ENCODE assay signal across 16 mouse cellular contexts in genomic region chr2:29419946-29420345, GRCm38 (mm10).
DNase-seq lines count a peak whose midpoint lies in the region; ATAC-seq and TF ChIP-seq lines count a peak whose summit lies in the region.
"Had no signal": no experiment of that assay in that cellular context is flagged by ENCODE, and none has a peak within 500 bp of the region (broad histone marks: within the 10 kb centered on the region; RNA-seq: fewer than 3 reads in every experiment).

No protein-coding gene starts in this region.

- H3K4me1 ChIP-seq in kidney, adult 2 months (ENCODE audit: control insufficient read depth, insufficient read depth, low read length) = peaks cover 2% of the 10 kb centered on the region; the same call in 1 of the 2 replicates
- no peaks in the 10 kb centered on the region for H3K4me1 ChIP-seq in lung, postnatal 0 days (ENCODE audit: insufficient read depth, low read depth, low read length)
- H3K4me1 ChIP-seq in forebrain, postnatal 0 days (ENCODE audit: insufficient read depth) = 0 out of 2 replicates have a peak, but pooled peaks cover 2% of the 10 kb centered on the region
- H3K4me1 ChIP-seq in midbrain, embryonic 11.5 days (ENCODE audit: control insufficient read depth, insufficient read depth, low read length) = peaks cover 12% of the 10 kb centered on the region

- no peak for TF ChIP-seq EP300 in lung, postnatal 0 days (IDR thresholded peaks at IDR 0.05)

- no peak for ATAC-seq in lung, postnatal 0 days
- no peak for ATAC-seq in forebrain, postnatal 0 days
- no peak for ATAC-seq in midbrain, embryonic 11.5 days (ENCODE audit: low FRiP score)
- ATAC-seq: midbrain, embryonic 16.5 days had no signal

- no peak overlapping the region for H3K4me2 ChIP-seq in lung, postnatal 0 days (replicated peaks; ENCODE audit: low read depth, low read length)
- no peak overlapping the region for H3K4me2 ChIP-seq in forebrain, postnatal 0 days (ENCODE audit: low read depth)
- H3K4me2 ChIP-seq in midbrain, embryonic 11.5 days = no peak overlapping the region
- H3K4me2 ChIP-seq: embryonic facial prominence, embryonic 15.5 days; heart, embryonic 12.5 days; hindbrain, embryonic 13.5 days; lung, embryonic 14.5 days; neural tube, embryonic 15.5 days; stomach, embryonic 15.5 days had no signal

- WGBS in kidney, adult 2 months = 54% methylated on average over 5 of the region's 5 CpGs
- 56% methylated on average over 5 of the region's 5 CpGs for WGBS in lung, postnatal 0 days
- 86% methylated on average over 5 of the region's 5 CpGs for WGBS in forebrain, postnatal 0 days
- WGBS in midbrain, embryonic 11.5 days = 65% methylated on average over 5 of the region's 5 CpGs

- no peak overlapping the region for H3K27ac ChIP-seq in kidney, adult 2 months (ENCODE audit: insufficient read depth, low read depth, low read length)
- H3K27ac ChIP-seq in lung, postnatal 0 days (ENCODE audit: low read length) = no peak overlapping the region
- H3K27ac ChIP-seq in forebrain, postnatal 0 days (ENCODE audit: low read depth, low read length) = no peak overlapping the region
- H3K27ac ChIP-seq in midbrain, embryonic 11.5 days (ENCODE audit: low read depth, low read length) = no peak overlapping the region
- H3K27ac ChIP-seq: embryonic facial prominence, embryonic 15.5 days; hindbrain, embryonic 13.5 days; limb, embryonic 10.5 days; neural tube, embryonic 15.5 days; stomach, embryonic 15.5 days had no signal

- H3K27me3 ChIP-seq in kidney, adult 2 months (replicated peaks; ENCODE audit: control insufficient read depth, insufficient read depth, low read length) = no peaks in the 10 kb centered on the region
- no peaks in the 10 kb centered on the region for H3K27me3 ChIP-seq in lung, postnatal 0 days (replicated peaks; ENCODE audit: insufficient read depth, low read length)
- H3K27me3 ChIP-seq in forebrain, postnatal 0 days (ENCODE audit: insufficient read depth, low read length) = no peaks in the 10 kb centered on the region
- H3K27me3 ChIP-seq in midbrain, embryonic 11.5 days (ENCODE audit: control insufficient read depth, insufficient read depth, low read length) = no peaks in the 10 kb centered on the region
- H3K27me3 ChIP-seq: embryonic facial prominence, embryonic 15.5 days; heart, embryonic 12.5 days; hindbrain, embryonic 13.5 days; neural tube, embryonic 15.5 days; stomach, embryonic 15.5 days had no signal

- no peak overlapping the region for H3K9ac ChIP-seq in lung, postnatal 0 days (replicated peaks; ENCODE audit: low read depth)
- H3K9ac ChIP-seq in forebrain, postnatal 0 days = no peak overlapping the region
- no peak overlapping the region for H3K9ac ChIP-seq in midbrain, embryonic 11.5 days (ENCODE audit: low read length)
- H3K9ac ChIP-seq: embryonic facial prominence, embryonic 15.5 days; heart, embryonic 12.5 days; hindbrain, embryonic 13.5 days; lung, embryonic 14.5 days; neural tube, embryonic 15.5 days; stomach, embryonic 15.5 days had no signal

- H3K36me3 ChIP-seq in kidney, adult 2 months (ENCODE audit: control insufficient read depth, insufficient read depth, low read length) = no peaks in the 10 kb centered on the region
- H3K36me3 ChIP-seq in lung, postnatal 0 days (ENCODE audit: insufficient read depth, low read length) = no peaks in the 10 kb centered on the region
- no peaks in the 10 kb centered on the region for H3K36me3 ChIP-seq in forebrain, postnatal 0 days (ENCODE audit: insufficient read depth)
- H3K36me3 ChIP-seq in midbrain, embryonic 11.5 days (ENCODE audit: control insufficient read depth, insufficient read depth, low read length) = no peaks in the 10 kb centered on the region
- H3K36me3 ChIP-seq: embryonic facial prominence, embryonic 15.5 days; heart, embryonic 12.5 days; hindbrain, embryonic 13.5 days; limb, embryonic 10.5 days; neural tube, embryonic 15.5 days; stomach, embryonic 15.5 days had no signal

- no peaks in the 10 kb centered on the region for H3K9me3 ChIP-seq in lung, postnatal 0 days (ENCODE audit: low read length)
- no peaks in the 10 kb centered on the region for H3K9me3 ChIP-seq in forebrain, postnatal 0 days (ENCODE audit: low read length)
- H3K9me3 ChIP-seq in midbrain, embryonic 11.5 days (ENCODE audit: control insufficient read depth, low read length) = no peaks in the 10 kb centered on the region
- H3K9me3 ChIP-seq: embryonic facial prominence, embryonic 15.5 days; heart, embryonic 12.5 days; hindbrain, embryonic 13.5 days; limb, embryonic 10.5 days; neural tube, embryonic 15.5 days; stomach, embryonic 15.5 days had no signal

- DNase-seq in 3134 (ENCODE audit: extremely low read depth, insufficient read length, low spot score) (peak; percentile 25), NIH3T3 (ENCODE audit: low read depth) (peak; percentile 54)
- peak; percentile 73 for DNase-seq in kidney, adult 2 months
- peak; percentile 34 for DNase-seq in lung, postnatal 0 days (ENCODE audit: low spot score)
- DNase-seq in cerebellum, postnatal 25 days = no peak
- DNase-seq in forebrain, postnatal 0 days = no peak
- DNase-seq in midbrain, embryonic 11.5 days (ENCODE audit: low spot score, missing footprints) = no peak
- DNase-seq: cerebellum, postnatal 10 days; lung, embryonic 14.5 days had no signal

- TF ChIP-seq POLR2A in kidney, adult 2 months (IDR thresholded peaks at IDR 0.05; ENCODE audit: low read depth, low read length) = no peak

- peak; percentile 65 for TF ChIP-seq CTCF in kidney, adult 2 months (conservative IDR thresholded peaks at IDR 0.05; ENCODE audit: insufficient read depth, insufficient read length, low read depth, low read length)
- TF ChIP-seq CTCF in lung, postnatal 0 days (IDR thresholded peaks at IDR 0.05) = peak; percentile 30; the same call in 1 of the 2 replicates
- TF ChIP-seq CTCF in forebrain, postnatal 0 days (IDR thresholded peaks at IDR 0.05; ENCODE audit: low read depth) = no peak

- H3K4me3 ChIP-seq in kidney, adult 2 months (ENCODE audit: insufficient read depth, low read depth, low read length) = no peak overlapping the region
- no peak overlapping the region for H3K4me3 ChIP-seq in lung, postnatal 0 days (ENCODE audit: low read depth, low read length)
- H3K4me3 ChIP-seq in forebrain, postnatal 0 days (ENCODE audit: low read depth, low read length) = no peak overlapping the region
- H3K4me3 ChIP-seq in midbrain, embryonic 11.5 days (ENCODE audit: low read depth, low read length) = no peak overlapping the region
- H3K4me3 ChIP-seq: embryonic facial prominence, embryonic 15.5 days; heart, embryonic 12.5 days; hindbrain, embryonic 13.5 days; limb, embryonic 10.5 days; neural tube, embryonic 15.5 days; stomach, embryonic 15.5 days had no signal

Comparison
In these comparisons a context has a peak if more than half of its experiments do, and no peak if none do; other contexts are left out.
1. DNase-seq: peak in 3134 (single experiment), NIH3T3 (single experiment), kidney, adult 2 months (single experiment) and lung, postnatal 0 days (single experiment); none in cerebellum, postnatal 25 days (0 of 2), forebrain, postnatal 0 days (single experiment) and midbrain, embryonic 11.5 days (single experiment).